Mouse (Mus musculus) lung, embryonic 15.5 days (tissue): ENCODE measurements around the gene Nek2. TPM values are rescaled to one million over a fixed set of nuclear protein-coding genes. Genes with fewer than 3 reads are reported as not detected.

Experiments used
- polyA plus RNA-seq: library from polyadenylated mRNA; unstranded; fragments of >200 nt; fragmentation: Nextera tagmentation; extraction: Ambion mirVana; gene quantifications from 2 replicates; pipeline ENCODE4 v1.2.1, GENCODE M21; 2015

The Nek2 gene
- polyA plus RNA-seq, 1 experiment from 2014 or later = 53.9 TPM

Other genes starting within 250 kb of the Nek2 start
- gene Dtl, start 245.9 kb upstream of the Nek2 start, polyA plus RNA-seq = 57.8 and 59.6 TPM in 2 replicates
- 56.3 TPM in 2 replicates for gene Ints7, start 245.8 kb upstream of the Nek2 start, polyA plus RNA-seq
- 25.1 and 27.0 TPM in 2 replicates for gene Lpgat1, start 103.6 kb upstream of the Nek2 start, polyA plus RNA-seq
- gene Slc30a1, start 85.3 kb downstream of the Nek2 start, polyA plus RNA-seq = 3.1 and 3.2 TPM in 2 replicates
- gene Rd3, start 155.9 kb downstream of the Nek2 start, polyA plus RNA-seq = 1.3 and 2.8 TPM in 2 replicates